Mouse (Mus musculus): ENCODE measurements around the gene Stau1.

DNA sequence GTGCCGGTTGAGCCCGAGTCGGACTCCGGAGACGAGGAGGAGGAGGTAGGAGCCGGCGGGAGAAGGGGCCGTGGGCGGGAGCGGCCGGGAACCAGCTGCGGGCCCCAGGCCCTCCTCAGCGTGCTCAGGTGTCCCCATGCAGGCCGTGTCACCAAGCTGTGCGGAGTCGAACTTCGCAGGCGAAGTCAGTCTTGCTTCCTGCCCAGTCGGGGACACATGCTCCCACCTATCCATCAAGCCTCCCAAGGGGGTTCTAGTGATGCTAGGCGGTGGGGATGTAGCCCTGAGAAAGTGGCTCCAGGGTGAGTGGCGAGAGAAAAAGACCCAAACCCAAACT is 19.3 kb upstream of the Stau1 start:
- TF ChIP-seq GATA1 (IDR thresholded peaks at IDR 0.05; ENCODE audit: low read length), result no peak
- no peak for TF ChIP-seq TAL1 (IDR thresholded peaks at IDR 0.05; ENCODE audit: low read length)

All from erythroblast, embryonic 14.5 days (primary cell).